Mouse (Mus musculus): ENCODE measurements around the gene Nol4l. TPM values are rescaled to one million over a fixed set of nuclear protein-coding genes. Genes with fewer than 3 reads are reported as not detected.
"Not testable (repeated sequence)": the region's sequence is repeated elsewhere in the genome, so short reads cannot be mapped to it uniquely, and the experiment has no call there.

Gene Nol4l
- total RNA-seq, 2 experiments from 2014 or later = 1.4 to 1.6 TPM

DNA sequence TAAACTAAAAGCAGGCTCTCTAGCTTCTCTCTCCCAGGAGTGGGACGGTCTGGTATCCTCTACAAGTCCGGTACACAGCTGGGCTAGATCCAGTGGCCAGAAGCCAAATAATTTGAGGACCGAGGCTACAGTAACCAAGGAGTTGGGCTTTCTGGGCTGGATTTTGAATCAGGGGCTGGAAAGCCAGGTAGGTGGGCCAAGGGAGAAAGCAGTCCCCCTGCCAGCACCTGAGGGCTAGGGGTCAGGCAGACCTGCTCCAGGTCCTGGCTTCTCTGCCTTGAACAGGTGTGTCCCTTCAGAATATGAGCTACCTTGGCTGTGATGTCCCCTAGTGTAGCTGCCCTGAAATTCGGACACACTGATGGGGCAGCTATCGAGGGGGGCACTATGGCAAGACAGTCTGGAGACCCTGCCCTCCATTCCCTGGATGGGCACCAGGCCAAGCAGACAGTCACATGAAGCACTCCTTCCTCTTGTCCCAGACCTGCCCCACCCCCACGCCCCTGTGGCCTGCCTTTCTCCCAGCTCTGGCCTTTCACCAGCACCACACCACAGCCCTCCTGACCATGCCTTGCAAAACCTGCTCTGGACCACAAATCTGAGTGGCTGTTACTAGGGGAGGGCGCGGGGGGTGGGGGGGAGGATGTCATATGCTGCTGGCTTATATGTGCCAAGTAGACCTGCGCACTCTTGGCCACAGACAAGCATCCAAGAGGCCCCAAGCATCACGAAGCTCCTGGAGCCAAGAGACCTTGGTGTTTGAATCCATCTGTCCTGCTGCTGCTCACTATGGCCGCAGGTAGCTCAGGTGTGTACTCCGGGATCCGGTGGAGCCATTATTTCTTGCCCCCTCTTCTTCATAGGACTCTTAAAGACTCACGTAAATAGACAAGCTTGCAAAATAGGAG is 17.1 kb downstream of the Nol4l start:
- DNase-seq = no peak

DNA sequence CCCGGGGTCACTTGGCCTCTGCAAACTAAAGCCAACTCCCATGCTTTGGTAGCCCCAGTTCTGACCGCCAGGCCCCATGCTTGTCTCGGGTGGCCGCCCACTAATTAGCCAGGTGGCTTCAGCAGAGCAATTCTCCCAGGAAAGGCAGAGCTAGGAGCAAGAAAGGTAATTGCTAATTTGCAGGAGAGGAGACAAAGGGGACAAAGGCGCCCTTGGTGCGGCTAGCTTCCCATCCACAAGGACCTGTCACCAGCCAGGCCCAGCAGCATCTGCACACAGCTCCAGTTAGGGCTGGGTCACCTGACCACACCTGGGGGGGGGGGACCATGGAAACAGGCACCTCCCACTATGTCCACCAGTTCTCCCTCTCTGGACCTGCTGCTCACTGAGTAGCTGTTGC is 18.2 kb downstream of the Nol4l start:
- DNase-seq = no peak

DNA sequence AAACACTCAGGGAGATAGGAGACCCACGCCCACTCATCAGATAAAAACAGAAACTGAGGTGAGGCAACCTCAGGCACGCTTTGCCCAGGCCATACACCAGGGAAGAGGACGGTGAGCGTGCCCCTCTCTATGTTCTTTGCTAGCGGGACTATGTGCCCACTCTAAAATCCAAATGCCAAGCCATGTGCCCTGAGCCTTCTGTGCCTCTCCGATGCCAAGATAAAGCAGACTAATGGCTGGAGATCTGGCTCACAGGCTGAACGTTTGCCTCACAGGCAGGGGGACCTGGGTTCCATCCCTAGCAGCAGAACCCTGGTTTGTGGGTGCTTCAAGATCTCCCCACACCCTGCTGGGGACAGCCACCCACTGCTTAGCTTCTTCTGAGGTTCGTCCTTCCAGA is 19.6 kb downstream of the Nol4l start:
- DNase-seq = no peak

DNA sequence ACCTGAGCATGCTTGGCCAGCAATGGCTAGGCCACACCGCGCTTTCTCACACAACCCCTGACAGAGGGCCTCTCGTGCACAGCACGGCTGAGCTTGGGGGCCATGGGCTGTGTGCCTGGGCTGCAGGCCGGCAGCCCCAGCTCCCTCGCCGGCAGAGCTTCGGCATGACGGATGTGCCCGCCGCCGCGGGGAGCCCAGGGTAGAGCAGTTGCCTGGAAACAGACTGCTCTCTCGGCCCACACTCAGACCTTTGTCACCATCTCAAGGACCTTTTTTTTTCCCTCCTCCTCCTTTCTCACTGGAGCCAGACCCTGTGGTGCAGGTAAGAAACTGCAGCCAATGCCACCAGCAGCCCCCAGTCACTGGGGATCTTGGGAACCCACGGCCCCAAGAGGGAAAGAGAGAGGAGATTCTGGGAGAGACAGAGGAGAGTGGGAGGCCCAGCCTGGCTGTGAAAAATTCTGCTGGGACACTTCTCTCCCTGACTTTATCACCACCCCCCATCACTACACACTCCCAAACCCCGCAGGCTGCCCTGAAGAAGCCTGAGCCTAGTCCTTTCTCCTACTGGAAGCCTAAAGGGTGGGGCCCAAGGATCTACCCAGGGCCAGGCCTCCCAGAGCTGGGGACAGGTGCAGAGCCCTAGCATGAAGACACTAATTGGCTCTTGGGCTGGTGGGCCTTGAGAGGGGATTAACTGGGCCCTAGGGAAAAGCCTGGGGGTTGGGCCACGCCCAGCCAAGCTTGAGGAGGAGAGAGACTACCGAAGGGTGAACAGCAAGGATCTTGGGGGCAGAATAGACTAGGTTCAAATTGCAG is 20.4 kb downstream of the Nol4l start:
- DNase-seq = no peak

DNA sequence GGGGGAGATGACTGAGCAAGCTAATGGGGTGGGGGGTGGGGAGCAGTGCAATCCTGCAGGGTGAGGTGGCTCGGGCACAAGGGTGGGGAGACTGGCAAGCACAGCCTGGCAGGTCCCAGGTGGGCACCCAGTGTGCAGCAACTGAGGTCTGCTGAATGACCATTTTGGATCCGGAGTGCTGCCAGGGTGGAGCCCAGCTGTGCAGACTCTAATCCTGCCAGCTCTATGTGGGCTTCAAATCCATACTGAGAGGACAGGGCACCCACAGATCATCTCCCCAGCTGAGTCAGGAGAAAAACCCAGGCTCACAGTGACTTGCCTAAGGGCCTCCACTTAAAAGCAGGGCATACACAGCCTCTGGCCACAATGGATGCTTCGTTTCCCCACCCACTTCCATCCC is 21.4 kb downstream of the Nol4l start:
- no peak for DNase-seq

GRCm38 (mm10) chr2:153507969-153508368 is 21.8 kb downstream of the Nol4l start:
- DNase-seq = no peak

GRCm38 (mm10) chr2:153506385-153506784 is 23.4 kb downstream of the Nol4l start:
- DNase-seq = no peak

- no peak for DNase-seq
Measured at GRCm38 (mm10) chr2:153499154-153499553, 30.6 kb downstream of the Nol4l start.

GRCm38 (mm10) chr2:153496898-153497297 is 32.9 kb downstream of the Nol4l start:
- DNase-seq = no peak

GRCm38 (mm10) chr2:153496301-153496700 is 33.5 kb downstream of the Nol4l start:
- DNase-seq = no peak

- no peak for DNase-seq
Measured at GRCm38 (mm10) chr2:153495818-153496217, 34.0 kb downstream of the Nol4l start.

- DNase-seq = not testable (repeated sequence)
Measured at GRCm38 (mm10) chr2:153495391-153495790, 34.4 kb downstream of the Nol4l start.

DNA sequence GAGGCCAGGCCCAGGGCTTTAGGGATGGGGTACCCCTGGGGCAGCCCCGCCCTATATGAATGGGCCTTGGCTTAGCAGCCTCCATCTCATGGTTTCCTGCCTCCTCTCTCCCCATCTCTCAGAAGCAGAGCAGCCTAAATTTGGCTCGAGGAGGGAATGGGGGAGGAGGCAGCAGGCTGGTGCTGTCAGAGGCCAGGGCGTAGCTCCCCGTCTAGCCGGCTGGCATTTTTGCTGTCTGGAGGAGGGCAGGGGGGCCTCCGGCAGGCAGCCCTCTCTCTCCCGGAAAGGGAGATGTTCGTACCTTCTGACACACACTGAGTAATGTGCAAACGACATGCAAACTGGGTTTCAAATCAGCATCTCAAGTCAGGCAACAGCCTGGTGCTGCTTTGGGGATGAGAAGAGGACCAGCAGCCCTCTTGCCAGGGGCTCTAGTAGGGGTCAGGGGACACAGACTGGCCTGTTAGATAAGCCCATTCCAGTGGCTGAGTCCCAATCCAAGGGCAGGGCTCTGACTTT is 35.4 kb downstream of the Nol4l start:
- no peak for DNase-seq

DNA sequence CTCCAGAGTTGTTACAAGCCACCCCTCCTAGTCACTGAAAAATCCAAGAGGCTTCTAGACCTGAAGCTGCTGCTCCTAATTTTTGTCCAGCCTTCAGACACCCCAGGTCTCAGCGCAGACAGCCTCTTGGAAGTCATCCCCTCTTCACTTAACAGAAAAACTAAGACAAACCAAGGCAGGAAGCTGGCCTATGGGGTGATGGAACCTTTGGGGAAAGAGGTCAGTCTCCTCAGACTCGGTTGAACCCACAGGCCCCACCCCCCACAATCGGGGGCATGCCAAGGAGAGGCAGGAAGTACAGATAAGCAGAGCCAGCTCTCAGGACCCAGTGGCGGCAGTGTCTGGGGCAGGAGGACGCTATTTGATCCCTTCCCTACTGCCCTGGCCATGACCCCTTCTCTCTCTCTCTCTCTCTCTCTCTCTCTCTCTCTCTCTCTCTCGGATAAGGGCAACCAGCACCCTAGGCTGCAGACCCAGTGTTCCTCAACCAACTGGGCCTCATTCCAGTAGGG is 35.9 kb downstream of the Nol4l start:
- DNase-seq = no peak

DNA sequence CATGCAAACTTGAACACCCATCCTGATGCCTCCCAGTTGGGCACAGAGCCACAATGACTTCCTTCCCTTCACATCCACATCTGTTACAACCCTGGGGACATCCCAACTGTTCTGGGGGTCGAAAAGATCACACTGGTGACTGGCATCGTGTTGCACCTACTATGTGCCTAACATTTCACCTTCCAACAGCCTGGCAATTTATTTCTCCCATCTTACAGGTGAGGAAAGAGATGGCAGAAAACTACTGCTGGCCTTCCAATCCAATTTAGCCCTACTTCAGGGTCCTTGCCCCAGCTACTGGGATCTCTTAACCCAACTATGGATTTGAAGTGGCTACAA is 36.4 kb downstream of the Nol4l start:
- no peak for DNase-seq

- peak; percentile 69 for DNase-seq
Measured at GRCm38 (mm10) chr2:153492573-153493392, 37.0 kb downstream of the Nol4l start, which contains the start of gene 4930404H24Rik. Gene 4930404H24Rik (plus strand): TSS chr2:153492790.

GRCm38 (mm10) chr2:153492179-153492517 is 37.6 kb downstream of the Nol4l start:
- DNase-seq = no peak

DNA sequence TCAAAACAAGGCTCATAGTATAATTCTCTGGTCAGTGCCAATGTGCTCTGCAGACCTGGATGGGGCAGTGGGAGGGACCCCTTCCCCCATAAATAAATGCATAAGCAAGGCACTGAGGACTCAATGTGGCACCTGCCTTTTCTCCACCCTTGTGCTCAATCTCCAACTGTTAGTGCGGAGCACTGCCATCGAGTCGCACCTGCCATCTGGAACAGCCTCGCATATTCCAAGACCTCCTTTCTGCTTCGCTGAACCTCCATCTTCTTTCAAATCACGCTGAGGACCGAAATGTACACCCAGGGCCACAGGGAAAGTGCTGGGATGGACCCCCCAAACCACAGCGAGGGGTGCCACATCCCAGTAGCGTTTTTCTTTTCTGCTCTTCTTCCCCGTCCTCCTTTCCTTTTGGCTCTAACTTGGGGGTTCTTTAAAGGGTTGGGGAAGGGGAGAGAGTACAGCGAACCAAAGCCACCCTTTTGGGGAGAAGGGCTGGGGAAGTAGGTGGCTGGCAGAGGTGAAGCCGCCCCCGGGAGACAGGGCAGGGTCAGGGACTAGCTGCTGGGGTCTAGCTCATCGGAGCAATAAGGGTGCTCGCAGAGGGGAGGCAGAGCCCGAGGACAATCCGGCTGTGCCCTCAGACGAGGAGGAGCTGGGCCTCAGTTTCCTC is 38.1 kb downstream of the Nol4l start:
- no peak for DNase-seq

DNA sequence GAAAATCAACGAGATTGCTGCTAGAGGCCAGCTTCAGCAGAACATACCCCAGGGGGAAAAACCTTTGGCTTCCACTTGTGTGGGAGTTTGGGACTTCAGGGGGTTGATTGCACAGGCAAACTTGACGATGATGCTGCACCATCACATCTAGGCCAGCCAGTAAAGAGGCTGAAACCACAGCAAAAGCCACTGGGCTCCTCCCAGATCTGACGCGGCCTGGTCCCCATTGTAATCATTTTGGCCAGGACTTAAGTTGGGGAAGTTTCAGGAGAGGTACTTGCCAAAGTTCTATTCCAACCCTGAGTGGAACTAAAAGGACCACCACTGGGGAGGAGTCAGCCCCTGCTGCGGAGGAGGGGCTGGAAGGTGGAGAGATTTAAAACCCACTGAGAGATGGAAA is 38.8 kb downstream of the Nol4l start:
- DNase-seq = no peak

- no peak for DNase-seq
Measured at GRCm38 (mm10) chr2:153490116-153490515, 39.7 kb downstream of the Nol4l start.

DNA sequence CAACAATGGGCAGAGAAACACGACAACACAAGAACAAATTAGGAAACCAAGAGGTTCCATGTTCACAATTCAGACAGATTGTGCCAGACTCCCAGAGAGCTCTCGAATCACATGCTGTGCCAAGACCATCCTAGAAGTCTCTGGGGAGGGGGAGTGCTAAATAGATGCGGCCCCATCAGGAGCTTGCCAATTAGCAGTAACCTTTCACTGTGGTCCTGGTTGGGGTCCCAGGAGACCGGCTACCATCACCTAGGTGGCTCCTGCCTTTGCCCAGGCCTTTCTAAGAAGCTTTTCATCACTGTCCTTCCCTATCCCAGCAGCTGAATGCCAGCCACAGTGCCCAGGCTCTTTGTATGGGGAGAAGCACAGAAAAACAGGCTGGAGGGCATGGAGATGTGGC is 45.7 kb downstream of the Nol4l start:
- no peak for DNase-seq
